Mouse (Mus musculus) forebrain, embryonic 15.5 days (tissue): ENCODE results near the gene Acvr1. TPM values are rescaled to one million over a fixed set of nuclear protein-coding genes. Genes with fewer than 3 reads are reported as not detected.
A peak's percentile ranks its signal among the peaks of the same experiment; 100 is the strongest.

ENCODE experiments used
- ATAC-seq: fragments of 200-750 bp; cut with Nextera tagmentation; replicated peaks from 2 replicates; pipeline ENCODE4 v1.8.0; 2017; ENCODE audit warnings: mild to moderate bottlenecking, moderate TSS enrichment, moderate library complexity
- H3K27ac ChIP-seq: fragments of 300-500 bp; sonication (generic); replicated peaks from 2 replicates; pipeline ENCODE4 v1.5.1; 2015; ENCODE audit warnings: mild to moderate bottlenecking, inconsistent platforms
- H3K27me3 ChIP-seq: fragments of 300-500 bp; sonication (generic); 2 replicates; pipeline ENCODE4 v1.6.1; 2015; ENCODE audit warnings: inconsistent platforms
- H3K36me3 ChIP-seq: fragments of 300-500 bp; sonication (generic); 2 replicates; pipeline ENCODE4 v1.6.1; 2015; ENCODE audit warnings: mild to moderate bottlenecking, inconsistent platforms
- H3K4me1 ChIP-seq: fragments of 300-500 bp; sonication (generic); 2 replicates; pipeline ENCODE4 v1.6.1; 2015; ENCODE audit warnings: inconsistent platforms
- H3K4me2 ChIP-seq: fragments of 300-500 bp; sonication (generic); replicated peaks from 2 replicates; pipeline ENCODE4 v1.6.1; 2015; ENCODE audit warnings: mild to moderate bottlenecking, inconsistent platforms
- H3K4me3 ChIP-seq: fragments of 300-500 bp; sonication (generic); 2 replicates; pipeline ENCODE4 v1.5.1; 2015; ENCODE audit warnings: mild to moderate bottlenecking, inconsistent platforms
- H3K9ac ChIP-seq: fragments of 300-500 bp; sonication (generic); replicated peaks from 2 replicates; pipeline ENCODE4 v1.6.1; 2015; ENCODE audit warnings: mild to moderate bottlenecking, inconsistent platforms
- H3K9me3 ChIP-seq: fragments of 300-500 bp; sonication (generic); 2 replicates; pipeline ENCODE4 v1.6.1; 2016; ENCODE audit warnings: inconsistent platforms
- WGBS: fragments of 180-500 bp; shearing (Covaris S2); methylation state at CpG from one replicate; pipeline ENCODE4 v1.1.7; 2015; ENCODE audit warnings: mixed read lengths; 5-methylcytosine and 5-hydroxymethylcytosine counted together
- polyA plus RNA-seq: library from polyadenylated mRNA; unstranded; fragments of >200 nt; fragmentation: Nextera tagmentation; extraction: Ambion mirVana; gene quantifications from 2 replicates; pipeline ENCODE4 v1.2.1, GENCODE M21; 2015

Gene Acvr1
- polyA plus RNA-seq, 1 experiment from 2014 or later: 7.9 TPM

DNA sequence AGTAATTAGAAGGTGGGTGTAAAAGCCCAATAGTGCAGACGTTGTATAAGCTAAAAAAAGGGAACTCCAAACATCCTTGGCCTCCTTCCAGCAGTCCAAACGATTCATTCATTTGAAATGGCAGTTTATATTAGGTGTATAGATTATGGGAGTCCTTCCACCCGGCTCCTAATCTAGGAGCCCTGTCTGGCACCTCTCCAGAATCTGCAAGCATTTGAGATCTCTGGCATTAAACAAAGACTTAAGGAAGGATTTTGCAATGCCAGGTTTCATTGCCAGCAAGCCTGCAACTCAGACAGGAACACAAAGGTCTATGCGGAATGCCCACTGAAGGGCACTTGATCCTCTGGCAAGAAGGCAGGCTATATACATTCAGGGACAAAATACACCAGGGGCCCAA lies 81.8 kb downstream of the Acvr1 start:
- Histone ChIP-seq H3K9me3 (no peaks in the 10 kb centered on the region), H3K27ac (0 out of 2 replicates have a peak overlapping the region, but pooled peaks have one; percentile 51), H3K36me3 (no peaks in the 10 kb centered on the region), H3K4me1 (peaks cover 34% of the 10 kb centered on the region), H3K27me3 (no peaks in the 10 kb centered on the region), H3K4me2 (no peak overlapping the region), H3K9ac (no peak overlapping the region), H3K4me3 (no peak overlapping the region)
- WGBS: 13% methylated on average over 4 of the region's 4 CpGs
- no peak for ATAC-seq

DNA sequence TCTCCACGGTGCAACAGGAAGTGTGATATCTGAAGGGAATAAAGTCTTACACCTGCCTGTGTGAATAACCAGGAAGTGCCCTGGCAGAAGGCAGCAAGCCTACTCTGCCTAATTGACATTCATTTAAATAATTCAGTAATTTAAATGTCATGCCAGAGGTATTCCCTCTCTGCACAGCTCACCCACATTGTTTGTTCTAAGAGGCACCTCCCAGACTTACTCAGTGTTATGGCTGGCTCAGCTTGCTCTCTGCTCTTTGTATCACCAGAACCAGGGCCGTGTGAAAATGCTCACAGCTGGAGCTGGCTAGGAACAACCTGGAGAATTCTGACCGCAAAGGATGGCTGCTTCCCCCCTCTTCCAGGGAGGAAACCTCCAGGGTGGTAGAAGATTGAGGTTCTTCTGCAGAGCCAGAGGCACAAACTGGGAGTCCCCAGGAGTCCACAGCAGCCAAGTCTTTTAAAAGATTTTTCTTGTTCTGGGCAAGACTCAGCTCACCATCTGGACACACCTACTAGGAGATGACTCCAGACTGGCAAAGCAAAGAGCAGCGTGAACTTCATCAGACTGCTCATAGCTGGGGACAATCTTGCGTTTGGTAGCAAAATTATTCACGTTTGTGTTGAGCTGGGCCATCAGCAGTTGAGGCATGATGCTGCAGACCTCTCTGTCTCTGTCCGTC lies 82.5 kb downstream of the Acvr1 start:
- Histone ChIP-seq H3K9me3 (no peaks in the 10 kb centered on the region), H3K27ac (peak overlapping the region; percentile 51; the same call in 1 of the 2 replicates), H3K4me1 (peaks cover 34% of the 10 kb centered on the region), H3K4me3 (no peak overlapping the region), H3K9ac (no peak overlapping the region), H3K4me2 (no peak overlapping the region), H3K36me3 (no peaks in the 10 kb centered on the region), H3K27me3 (no peaks in the 10 kb centered on the region)
- ATAC-seq: peak; percentile 61; the same call in 1 of the 2 replicates
- WGBS: 42% methylated on average over 7 of the region's 7 CpGs

DNA sequence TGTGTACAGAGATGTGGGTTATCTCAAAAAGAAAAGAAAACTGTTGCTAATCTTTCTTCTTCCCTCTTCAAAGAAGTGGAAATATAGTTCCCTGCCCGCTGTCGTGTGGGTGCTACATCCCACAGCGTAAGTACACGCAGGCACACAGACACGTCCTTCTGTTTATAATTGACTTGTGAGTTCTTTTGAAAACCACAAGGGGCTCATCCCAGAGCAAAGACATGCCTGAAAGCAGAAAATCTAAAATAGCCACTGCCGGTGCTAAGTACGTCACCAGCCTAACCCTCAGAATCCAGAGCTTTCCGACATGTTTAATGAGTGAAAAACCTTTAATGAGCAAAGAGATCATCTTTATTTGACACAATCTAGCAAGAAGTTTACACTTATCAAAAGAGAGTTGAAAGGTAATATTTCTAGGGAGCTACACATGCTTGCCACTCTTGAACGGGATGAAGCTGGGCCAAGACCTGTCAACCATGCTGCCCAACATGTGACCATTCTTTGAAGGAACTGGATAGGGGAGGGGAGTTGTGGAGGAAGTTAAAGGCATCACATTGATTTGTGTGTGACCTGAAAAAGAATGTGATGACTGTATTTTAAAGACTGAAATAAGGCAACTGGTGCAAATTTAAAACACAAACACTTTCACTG lies 85.4 kb downstream of the Acvr1 start:
- Histone ChIP-seq H3K4me3 (no peak overlapping the region), H3K36me3 (peaks cover 3% of the 10 kb centered on the region; the same call in 1 of the 2 replicates), H3K9ac (no peak overlapping the region), H3K27ac (no peak overlapping the region), H3K9me3 (no peaks in the 10 kb centered on the region), H3K27me3 (no peaks in the 10 kb centered on the region), H3K4me2 (no peak overlapping the region), H3K4me1 (peaks cover 29% of the 10 kb centered on the region)
- WGBS: 78% methylated on average over 9 of the region's 9 CpGs
- no peak for ATAC-seq

DNA sequence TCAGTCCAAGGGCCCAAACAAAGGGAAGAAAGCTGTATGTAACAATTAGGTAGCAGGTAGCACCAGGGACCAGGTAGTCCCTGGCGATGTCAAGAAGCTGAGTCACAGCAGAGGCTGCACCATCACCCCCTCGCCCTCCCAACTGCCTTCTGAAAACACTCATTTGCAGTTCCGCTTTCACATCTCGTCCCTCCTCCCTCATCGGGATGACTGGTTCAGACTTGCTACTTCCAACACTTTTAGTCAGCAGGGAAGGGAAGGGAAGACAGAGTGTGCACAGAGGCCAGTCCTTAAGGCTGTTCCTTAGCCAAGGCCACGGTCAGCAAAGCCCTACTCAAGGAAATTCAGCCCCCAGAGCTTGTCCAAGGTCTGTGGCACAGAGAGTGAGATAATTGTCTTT lies 86.2 kb downstream of the Acvr1 start:
- no peaks in the 10 kb centered on the region for H3K9me3 ChIP-seq
- ATAC-seq: no peak
- no peak overlapping the region for H3K27ac ChIP-seq
- no peak overlapping the region for H3K4me3 ChIP-seq
- H3K4me2 ChIP-seq: no peak overlapping the region
- 81% methylated on average over 6 of the region's 6 CpGs for WGBS
- peaks cover 32% of the 10 kb centered on the region for H3K4me1 ChIP-seq
- H3K9ac ChIP-seq: no peak overlapping the region
- H3K36me3 ChIP-seq: peaks cover 3% of the 10 kb centered on the region; the same call in 1 of the 2 replicates
- no peaks in the 10 kb centered on the region for H3K27me3 ChIP-seq

DNA sequence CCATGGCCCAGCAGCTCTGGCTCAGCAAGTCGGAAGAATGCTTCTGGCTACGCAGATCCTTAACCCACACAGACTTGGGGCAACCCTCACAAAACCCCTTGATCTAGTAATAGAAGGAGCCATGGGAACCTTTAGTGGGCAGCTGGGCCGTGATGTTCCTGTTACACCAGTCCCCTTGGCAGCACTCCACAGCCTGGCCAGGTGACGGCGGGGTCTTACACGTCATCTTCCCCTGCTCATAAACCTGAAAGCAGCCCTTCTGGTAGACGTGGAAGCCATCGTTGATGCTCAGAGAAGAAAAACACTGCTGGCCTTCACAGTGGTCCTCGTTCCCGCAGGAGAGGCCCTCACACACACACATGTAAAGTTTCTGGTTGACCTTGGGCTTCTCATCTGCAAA lies 87.4 kb downstream of the Acvr1 start:
- Histone ChIP-seq H3K27me3 (no peaks in the 10 kb centered on the region), H3K27ac (no peak overlapping the region), H3K4me2 (no peak overlapping the region), H3K9me3 (no peaks in the 10 kb centered on the region), H3K36me3 (peaks cover 3% of the 10 kb centered on the region; the same call in 1 of the 2 replicates), H3K4me1 (peaks cover 30% of the 10 kb centered on the region), H3K9ac (no peak overlapping the region), H3K4me3 (no peak overlapping the region)
- ATAC-seq: no peak
- WGBS: 84% methylated on average over 10 of the region's 10 CpGs

DNA sequence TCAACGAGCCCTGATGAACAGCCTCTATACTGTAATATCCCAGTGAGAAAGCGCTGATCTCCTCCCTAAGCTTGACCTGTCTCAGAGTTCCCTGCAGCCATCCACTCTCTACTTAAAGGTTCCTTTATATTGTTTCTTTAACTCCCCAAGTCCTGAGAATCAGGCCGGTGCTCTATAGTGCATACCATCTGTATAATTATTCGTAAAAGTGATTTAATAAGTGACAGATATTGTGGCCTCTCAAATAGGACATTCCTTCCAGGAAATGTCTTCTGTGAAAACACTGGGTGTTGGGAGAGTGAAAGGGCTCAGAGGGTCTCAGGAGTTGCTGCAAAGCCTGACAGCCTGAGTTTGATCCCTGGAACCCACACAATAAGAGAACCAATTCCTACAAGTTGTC lies 88.8 kb downstream of the Acvr1 start:
- Histone ChIP-seq H3K9ac (no peak overlapping the region), H3K27ac (no peak overlapping the region), H3K4me1 (peaks cover 22% of the 10 kb centered on the region), H3K9me3 (no peaks in the 10 kb centered on the region), H3K36me3 (peaks cover 3% of the 10 kb centered on the region; the same call in 1 of the 2 replicates), H3K4me3 (no peak overlapping the region), H3K4me2 (no peak overlapping the region), H3K27me3 (no peaks in the 10 kb centered on the region)
- 87% methylated on average over 4 of the region's 4 CpGs for WGBS
- ATAC-seq: no peak

DNA sequence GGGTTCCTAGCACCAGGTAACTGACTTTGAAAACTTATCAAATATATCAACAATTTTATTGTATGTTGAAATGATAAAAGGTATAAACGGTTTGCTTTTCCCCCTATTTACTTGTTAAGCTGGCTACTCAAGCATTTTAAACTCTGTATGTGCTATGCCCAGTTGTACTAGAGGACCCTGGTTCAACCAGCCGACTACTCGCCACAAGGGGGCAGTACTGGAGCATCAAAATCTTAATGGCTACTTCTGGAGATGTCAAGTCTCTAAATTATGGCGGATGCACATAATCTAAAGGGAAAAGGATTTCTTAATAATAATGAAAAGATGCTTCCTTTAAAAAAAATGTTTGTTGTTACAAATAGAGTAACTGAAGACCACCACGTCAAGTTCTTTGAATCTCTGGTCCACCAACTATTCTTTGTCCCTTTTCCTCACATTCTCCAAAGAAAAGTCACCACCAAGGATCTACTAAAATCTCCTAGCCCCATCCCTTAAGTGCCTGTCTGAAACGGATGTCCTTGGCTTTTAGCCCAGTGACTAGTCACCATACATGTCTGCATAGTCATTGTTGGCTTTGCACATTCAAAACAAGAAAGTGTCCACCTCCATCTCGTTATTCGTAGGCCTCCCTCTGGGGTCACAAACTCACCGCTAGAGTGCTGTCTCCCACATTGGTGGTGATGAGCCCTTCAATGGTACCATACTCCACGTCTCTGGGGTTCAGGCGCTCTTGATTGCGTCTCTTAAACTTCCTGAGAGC lies 89.8 kb downstream of the Acvr1 start:
- H3K4me3 ChIP-seq: no peak overlapping the region
- no peaks in the 10 kb centered on the region for H3K9me3 ChIP-seq
- no peak overlapping the region for H3K9ac ChIP-seq
- 59% methylated on average over 12 of the region's 12 CpGs for WGBS
- H3K4me1 ChIP-seq: peaks cover 22% of the 10 kb centered on the region
- H3K4me2 ChIP-seq: no peak overlapping the region
- 0 out of 2 replicates have a peak, but pooled peaks have one; percentile 49 for ATAC-seq
- H3K27me3 ChIP-seq: no peaks in the 10 kb centered on the region
- no peak overlapping the region for H3K27ac ChIP-seq
- peaks cover 3% of the 10 kb centered on the region; the same call in 1 of the 2 replicates for H3K36me3 ChIP-seq

DNA sequence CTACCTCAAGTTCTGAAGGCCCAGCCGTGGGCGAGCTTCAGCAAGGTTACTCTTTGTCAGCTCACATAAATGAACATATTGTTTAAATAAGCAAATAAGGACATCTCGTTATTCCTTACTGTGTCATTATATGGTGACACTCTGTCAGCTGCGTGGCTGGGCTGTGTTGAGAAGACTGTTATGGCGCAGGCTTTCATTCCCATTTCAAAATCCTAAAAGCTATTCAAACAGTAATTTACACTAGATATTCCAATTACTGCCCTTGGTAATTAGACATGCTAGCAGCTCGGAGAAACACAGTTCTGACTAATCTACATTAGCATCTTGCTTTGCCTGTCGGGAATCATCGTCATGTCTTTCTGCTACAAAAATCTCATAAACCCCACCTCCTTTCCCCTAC lies 91.4 kb downstream of the Acvr1 start:
- no peaks in the 10 kb centered on the region for H3K27me3 ChIP-seq
- H3K4me1 ChIP-seq: peaks cover 18% of the 10 kb centered on the region
- 17% methylated on average over 8 of the region's 8 CpGs for WGBS
- H3K9me3 ChIP-seq: no peaks in the 10 kb centered on the region
- peaks cover 3% of the 10 kb centered on the region; the same call in 1 of the 2 replicates for H3K36me3 ChIP-seq
- ATAC-seq: peak; percentile 50; the same call in 1 of the 2 replicates
- H3K4me2 ChIP-seq: no peak overlapping the region
- no peak overlapping the region for H3K9ac ChIP-seq
- H3K4me3 ChIP-seq: no peak overlapping the region
- H3K27ac ChIP-seq: peak overlapping the region; percentile 69

DNA sequence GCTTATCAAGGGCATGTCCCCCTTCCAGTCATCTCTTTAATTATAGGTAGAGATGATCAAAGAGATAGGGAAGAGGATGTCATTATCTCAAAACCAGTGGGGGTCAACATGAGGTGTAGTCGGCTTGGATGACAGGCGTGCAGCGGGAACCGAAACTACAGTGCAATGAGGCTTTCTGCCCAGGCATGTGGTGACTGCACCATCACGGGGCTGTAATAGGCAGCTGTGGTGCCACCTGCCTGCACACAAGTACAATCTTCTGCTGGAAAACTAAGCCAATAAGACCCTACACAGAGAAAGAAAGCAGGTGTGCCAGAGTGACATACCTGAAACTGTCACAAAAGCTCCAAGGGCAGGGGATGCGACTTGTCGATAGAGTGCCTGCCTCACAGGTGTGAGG lies 96.7 kb downstream of the Acvr1 start:
- no peak for ATAC-seq
- no peak overlapping the region for H3K27ac ChIP-seq
- no peak overlapping the region for H3K4me3 ChIP-seq
- no peak overlapping the region for H3K9ac ChIP-seq
- peaks cover 4% of the 10 kb centered on the region for H3K4me1 ChIP-seq
- no peak overlapping the region for H3K4me2 ChIP-seq
- WGBS: 88% methylated on average over 7 of the region's 7 CpGs
- H3K36me3 ChIP-seq: peaks cover 32% of the 10 kb centered on the region
- no peaks in the 10 kb centered on the region for H3K27me3 ChIP-seq
- no peaks in the 10 kb centered on the region for H3K9me3 ChIP-seq

DNA sequence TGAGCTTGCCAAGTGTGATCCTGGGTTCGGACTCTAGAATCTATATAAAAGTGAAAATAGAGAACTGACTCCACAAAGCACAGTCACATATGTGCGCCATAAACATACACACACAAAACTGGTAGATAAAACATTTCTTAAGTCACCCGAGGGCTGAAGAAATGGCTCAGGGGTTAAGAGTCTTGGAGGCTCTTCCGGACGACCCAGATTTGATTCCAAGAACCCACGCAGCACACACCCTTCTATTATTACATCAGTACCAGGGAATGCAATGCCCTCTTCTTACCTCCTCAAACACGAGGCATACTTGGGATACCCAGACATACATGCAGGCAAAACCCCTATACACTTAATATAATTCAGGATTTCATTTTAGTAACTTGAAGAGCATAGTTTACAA lies 97.1 kb downstream of the Acvr1 start, which contains the start of gene Gm17409:
Gm17409 (plus strand) TSS at position 301 of the 400 bp plus-strand sequence.
- H3K9me3 ChIP-seq: no peaks in the 10 kb centered on the region
- H3K9ac ChIP-seq: no peak within 1 kb of the TSS
- no peak within 1 kb of the TSS for H3K4me3 ChIP-seq
- H3K4me1 ChIP-seq: peaks cover under 1% of the 10 kb centered on the region
- H3K4me2 ChIP-seq: no peak within 1 kb of the TSS
- H3K27ac ChIP-seq: no peak within 1 kb of the TSS
- no peak for ATAC-seq
- WGBS: 92% methylated on average over 7 of the region's 7 CpGs
- peaks cover 37% of the 10 kb centered on the region for H3K36me3 ChIP-seq
- no peaks in the 10 kb centered on the region for H3K27me3 ChIP-seq

DNA sequence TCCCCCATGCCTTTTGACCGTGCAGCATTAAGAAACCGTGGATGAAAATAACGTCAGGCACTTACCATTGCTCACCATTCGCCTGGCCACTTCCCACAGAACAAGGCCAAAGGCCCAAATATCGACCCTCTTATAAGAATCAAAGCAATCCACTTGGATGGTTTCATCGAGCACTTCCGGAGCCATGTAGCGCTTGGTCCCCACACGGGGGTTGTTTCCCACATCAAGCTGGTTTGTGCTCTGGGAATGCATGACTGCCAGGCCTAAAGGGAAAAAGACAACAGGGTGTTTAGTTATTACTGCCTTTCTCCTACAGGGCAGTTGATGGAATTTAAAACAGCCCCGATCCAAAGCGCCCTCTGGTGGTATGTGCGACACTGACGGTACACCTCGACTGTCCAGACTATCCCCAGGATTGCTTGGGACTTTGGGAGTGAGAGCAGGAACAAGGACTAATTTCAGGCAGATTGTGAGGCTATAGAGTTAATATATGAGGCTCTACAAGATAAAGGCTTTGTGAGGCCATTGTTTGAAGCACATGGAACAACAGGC lies 108.1 kb downstream of the Acvr1 start:
- WGBS: 82% methylated on average over 14 of the region's 14 CpGs
- ATAC-seq: no peak
- no peak overlapping the region for H3K27ac ChIP-seq

DNA sequence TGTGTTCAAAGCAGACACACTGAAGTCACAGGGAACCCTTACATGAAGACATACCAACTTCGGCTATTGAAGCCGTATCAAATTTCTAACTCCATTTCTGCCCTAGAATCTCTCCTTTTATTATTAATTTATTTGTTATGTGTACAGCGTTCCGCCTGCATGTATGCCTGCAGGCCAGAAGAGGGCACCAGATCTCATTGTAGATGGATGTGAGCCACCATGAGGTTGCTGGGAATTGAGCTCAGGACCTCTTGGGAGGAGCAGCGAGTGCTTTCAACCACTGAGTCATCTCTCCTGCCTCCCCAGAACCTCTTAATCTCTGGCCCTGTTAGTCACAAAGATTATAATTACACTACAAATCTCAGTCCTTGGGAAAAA lies 109.5 kb downstream of the Acvr1 start:
- H3K4me1 ChIP-seq: no peaks in the 10 kb centered on the region
- H3K36me3 ChIP-seq: peaks cover 27% of the 10 kb centered on the region
- no peak overlapping the region for H3K4me3 ChIP-seq
- ATAC-seq: no peak
- no peaks in the 10 kb centered on the region for H3K9me3 ChIP-seq
- no peaks in the 10 kb centered on the region for H3K27me3 ChIP-seq
- H3K27ac ChIP-seq: no peak overlapping the region
- no peak overlapping the region for H3K9ac ChIP-seq
- no peak overlapping the region for H3K4me2 ChIP-seq
- 96% methylated on average over 5 of the region's 5 CpGs for WGBS

More for the DNA sequence above, 108.1 kb downstream of the Acvr1 start:
- no peak overlapping the region for H3K9ac ChIP-seq
- H3K4me1 ChIP-seq: no peaks in the 10 kb centered on the region
- peaks cover 32% of the 10 kb centered on the region for H3K36me3 ChIP-seq
- no peak overlapping the region for H3K4me2 ChIP-seq
- H3K9me3 ChIP-seq: no peaks in the 10 kb centered on the region
- H3K4me3 ChIP-seq: no peak overlapping the region
- no peaks in the 10 kb centered on the region for H3K27me3 ChIP-seq
